Mouse (Mus musculus): ENCODE measurements around the gene Rpp25l. TPM values are rescaled to one million over a fixed set of nuclear protein-coding genes. Genes with fewer than 3 reads are reported as not detected.
"Not testable (repeated sequence)": the region's sequence is repeated elsewhere in the genome, so short reads cannot be mapped to it uniquely, and the experiment has no call there.

Gene Rpp25l
- polyA plus RNA-seq (2015; fragmentation: Nextera tagmentation; extraction: Ambion mirVana): 59.1 and 64.6 TPM in 2 replicates

DNA sequence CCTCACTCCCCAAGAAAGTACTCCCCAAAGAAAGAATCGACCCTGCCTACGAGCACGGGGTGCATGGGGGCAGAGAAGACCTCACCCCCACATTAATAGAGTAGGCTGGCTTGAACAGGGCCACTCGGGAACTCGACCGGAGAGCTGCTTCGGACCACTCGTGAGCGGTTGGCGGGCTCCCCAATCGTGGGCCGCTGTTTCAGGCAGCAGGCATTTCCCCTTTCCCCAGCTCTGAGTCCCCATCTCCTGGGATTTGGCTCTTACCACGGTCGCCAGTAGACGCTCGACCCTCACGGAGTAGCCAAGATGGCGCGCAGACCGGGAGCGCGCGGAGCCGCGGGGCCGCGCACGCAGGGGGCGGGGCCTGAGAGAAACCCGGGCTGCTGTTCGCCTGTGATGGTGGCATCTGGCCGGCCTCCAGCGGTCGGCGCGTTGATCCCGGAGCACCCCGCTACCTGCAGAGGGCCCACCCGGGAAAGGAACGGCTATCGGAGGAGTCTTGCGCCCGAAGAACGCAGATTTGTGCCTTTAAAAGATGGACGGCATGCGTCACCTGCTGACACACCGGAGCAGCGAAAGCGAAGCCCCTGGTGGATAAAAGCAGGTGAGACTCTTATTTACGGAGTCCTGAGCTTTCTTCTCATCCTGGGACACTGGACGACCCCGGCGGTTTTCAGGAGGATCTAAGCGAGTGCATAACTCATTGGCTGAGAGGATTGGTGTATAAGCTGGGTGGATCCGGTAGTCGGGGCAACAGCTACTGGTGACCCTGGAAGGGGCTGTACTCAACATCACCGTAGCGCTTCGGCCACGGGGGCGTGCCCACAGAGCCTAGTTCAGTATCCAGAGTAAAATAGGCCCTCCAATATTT is at the start of gene Rpp25l:
Rpp25l (minus strand) TSS at position 338 of the 871 bp plus-strand sequence.
- H3K9ac ChIP-seq: peak within 1 kb of the TSS; percentile 92
- H3K9me3 ChIP-seq: no peaks in the 10 kb centered on the region
- H3K4me2 ChIP-seq: peak within 1 kb of the TSS; percentile 80
- H3K27ac ChIP-seq: peak within 1 kb of the TSS; percentile 85
- under 1% methylated on average over 61 of the region's 61 CpGs for WGBS
- H3K36me3 ChIP-seq (replicated peaks): peaks cover 17% of the 10 kb centered on the region; the same call in 1 of the 2 replicates
- peak; percentile 61 for ATAC-seq (replicated peaks)
- peaks cover 40% of the 10 kb centered on the region for H3K4me1 ChIP-seq
- H3K4me3 ChIP-seq: peak within 1 kb of the TSS; percentile 88
- no peaks in the 10 kb centered on the region for H3K27me3 ChIP-seq (replicated peaks)

DNA sequence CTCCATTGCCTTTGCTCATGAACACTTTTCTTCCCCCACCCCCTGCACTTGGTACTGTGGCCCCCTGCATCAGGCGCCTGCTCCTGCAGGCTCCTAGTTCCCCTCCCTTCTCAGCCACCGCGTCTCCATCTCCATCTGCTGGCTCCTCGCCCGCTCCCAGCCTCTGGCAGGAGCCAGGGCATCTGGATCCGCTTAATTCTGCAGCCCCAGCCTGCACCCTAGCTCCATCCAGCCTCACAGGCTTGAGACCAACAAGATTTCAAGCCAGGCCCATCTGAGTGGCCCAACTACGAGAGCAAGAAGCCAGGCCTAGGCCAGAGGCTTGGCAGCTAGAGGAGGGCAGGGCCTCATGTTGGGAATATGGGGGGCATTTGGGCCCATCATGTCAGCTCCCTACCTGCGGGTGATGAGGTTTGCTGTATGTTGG is 49.4 kb upstream of the Rpp25l start:
- not testable (repeated sequence) for H3K4me2 ChIP-seq; H3K27me3 ChIP-seq (replicated peaks); H3K4me3 ChIP-seq; ATAC-seq (replicated peaks); H3K9me3 ChIP-seq; H3K9ac ChIP-seq; H3K36me3 ChIP-seq (replicated peaks)
- Histone ChIP-seq H3K4me1 (peaks cover 25% of the 10 kb centered on the region), H3K27ac (peak overlapping the region; percentile 30; the same call in 1 of the 2 replicates)
- WGBS: 39% methylated on average over 8 of the region's 8 CpGs

DNA sequence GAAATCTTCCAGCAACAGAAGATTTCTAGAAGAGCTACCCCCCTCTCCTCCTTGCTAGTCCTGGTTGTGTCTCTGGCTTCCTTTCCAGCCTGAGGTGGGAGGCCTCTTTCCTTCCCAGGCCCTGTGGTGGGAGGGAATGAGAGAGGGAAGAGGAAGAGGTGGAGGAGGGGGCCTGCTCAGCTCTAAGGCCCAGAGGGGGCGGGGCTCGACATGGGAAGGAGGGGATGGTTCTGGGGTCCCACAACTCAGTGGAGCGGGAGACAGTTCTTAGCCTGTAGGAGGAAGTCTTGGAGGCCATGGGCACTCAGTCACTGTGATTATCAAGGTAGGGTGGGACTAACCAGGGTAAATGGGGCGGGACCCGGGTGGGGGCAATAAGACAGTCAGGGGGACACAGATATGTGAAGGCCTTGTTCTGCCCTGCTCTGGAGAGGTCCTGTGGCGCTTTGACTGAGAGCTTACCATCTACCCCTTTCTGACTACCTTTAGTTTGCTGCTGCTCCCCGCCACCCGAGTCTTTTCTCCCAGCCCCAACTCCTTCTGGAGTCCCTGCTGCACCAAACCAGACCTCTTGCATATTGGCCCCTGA is 48.9 kb upstream of the Rpp25l start:
- Histone ChIP-seq H3K4me1 (peaks cover 25% of the 10 kb centered on the region), H3K9me3 (no peaks in the 10 kb centered on the region), H3K4me3 (no peak overlapping the region), H3K9ac (no peak overlapping the region; the same call in 1 of the 2 replicates), H3K27me3 (replicated peaks) (no peaks in the 10 kb centered on the region), H3K36me3 (replicated peaks) (no peaks in the 10 kb centered on the region), H3K4me2 (no peak overlapping the region), H3K27ac (peak overlapping the region; percentile 30; the same call in 1 of the 2 replicates)
- WGBS: 38% methylated on average over 8 of the region's 8 CpGs
- ATAC-seq (replicated peaks): peak; percentile 35; the same call in 1 of the 2 replicates

DNA sequence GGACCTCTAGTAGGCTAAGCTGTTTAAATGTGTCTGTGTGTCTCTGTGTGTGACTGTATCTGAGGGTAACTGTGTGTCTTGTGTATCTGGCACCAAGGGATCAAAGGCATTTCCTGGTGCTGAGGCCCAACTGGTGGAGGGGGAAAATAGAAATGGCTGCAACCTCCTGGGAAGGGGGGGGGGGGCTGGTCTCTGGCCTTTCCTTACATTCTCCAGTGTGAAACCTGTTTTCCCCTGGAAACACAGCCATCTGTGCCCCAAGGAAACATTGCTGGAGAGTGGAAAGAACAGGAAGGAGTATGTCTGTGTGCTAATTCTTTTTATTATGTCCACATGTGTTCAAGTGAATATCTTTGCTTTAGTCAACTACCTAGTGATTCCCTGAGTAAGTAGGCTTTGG is 48.3 kb upstream of the Rpp25l start:
- H3K4me2 ChIP-seq: no peak overlapping the region
- H3K4me1 ChIP-seq: peaks cover 25% of the 10 kb centered on the region
- no peak overlapping the region for H3K4me3 ChIP-seq
- no peaks in the 10 kb centered on the region for H3K36me3 ChIP-seq (replicated peaks)
- H3K9me3 ChIP-seq: no peaks in the 10 kb centered on the region
- ATAC-seq (replicated peaks): no peak
- H3K9ac ChIP-seq: no peak overlapping the region
- H3K27ac ChIP-seq: peak overlapping the region; percentile 30; the same call in 1 of the 2 replicates
- H3K27me3 ChIP-seq (replicated peaks): no peaks in the 10 kb centered on the region

DNA sequence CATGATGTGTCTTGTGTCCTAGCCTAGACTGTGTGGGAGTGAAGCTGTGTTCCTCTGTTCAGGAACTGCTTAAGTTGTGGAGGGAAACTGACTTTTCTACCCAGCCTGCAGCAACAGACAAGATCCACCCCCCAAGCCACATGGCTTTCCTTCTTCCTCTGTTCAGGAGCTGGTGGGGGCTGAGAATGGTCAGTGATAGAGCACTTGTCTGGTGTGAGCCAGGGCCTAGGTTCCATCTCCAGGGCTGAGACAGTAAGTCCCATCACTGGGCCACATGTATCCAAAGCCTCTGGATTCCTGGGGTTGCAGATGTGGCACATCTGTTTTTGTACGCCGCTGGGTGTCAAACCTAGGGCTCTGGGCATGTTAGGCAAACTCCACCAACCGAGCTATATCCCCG is 47.6 kb upstream of the Rpp25l start:
- ATAC-seq (replicated peaks): no peak
- peaks cover 31% of the 10 kb centered on the region for H3K4me1 ChIP-seq
- H3K4me2 ChIP-seq: peak overlapping the region; percentile 56
- H3K27me3 ChIP-seq (replicated peaks): no peaks in the 10 kb centered on the region
- peak overlapping the region; percentile 30; the same call in 1 of the 2 replicates for H3K27ac ChIP-seq
- peak overlapping the region; percentile 48; the same call in 1 of the 2 replicates for H3K9ac ChIP-seq
- peak overlapping the region; percentile 36 for H3K4me3 ChIP-seq
- no peaks in the 10 kb centered on the region for H3K36me3 ChIP-seq (replicated peaks)
- 89% methylated on average over 4 of the region's 4 CpGs for WGBS
- no peaks in the 10 kb centered on the region for H3K9me3 ChIP-seq

DNA sequence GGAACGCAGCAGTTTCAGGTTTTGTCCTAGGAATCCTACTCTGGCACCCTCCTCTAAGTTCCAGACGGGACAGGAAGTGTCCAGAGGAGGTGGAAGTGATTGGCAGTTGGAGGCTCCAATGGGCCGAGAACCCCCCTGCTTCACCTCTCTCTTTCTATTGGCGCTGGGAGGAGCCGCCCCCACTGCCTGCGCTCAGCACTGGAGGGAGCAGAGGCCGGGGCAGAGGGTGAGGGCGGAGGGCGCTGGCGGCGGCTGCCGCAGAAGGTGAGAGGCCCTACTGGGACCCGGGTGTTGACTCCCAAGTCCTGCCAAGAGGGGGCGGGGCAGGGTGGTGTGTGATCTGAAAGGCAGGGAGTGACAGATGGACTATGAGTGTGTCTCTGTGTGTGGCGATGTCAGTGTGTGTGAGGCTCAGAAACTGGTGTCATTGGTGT is 47.0 kb upstream of the Rpp25l start:
- Histone ChIP-seq H3K4me1 (peaks cover 31% of the 10 kb centered on the region), H3K4me3 (peak overlapping the region; percentile 36), H3K9me3 (no peaks in the 10 kb centered on the region), H3K36me3 (replicated peaks) (no peaks in the 10 kb centered on the region), H3K4me2 (peak overlapping the region; percentile 56), H3K9ac (peak overlapping the region; percentile 48), H3K27me3 (replicated peaks) (no peaks in the 10 kb centered on the region), H3K27ac (peak overlapping the region; percentile 30; the same call in 1 of the 2 replicates)
- under 1% methylated on average over 15 of the region's 15 CpGs for WGBS
- ATAC-seq (replicated peaks): peak; percentile 64

DNA sequence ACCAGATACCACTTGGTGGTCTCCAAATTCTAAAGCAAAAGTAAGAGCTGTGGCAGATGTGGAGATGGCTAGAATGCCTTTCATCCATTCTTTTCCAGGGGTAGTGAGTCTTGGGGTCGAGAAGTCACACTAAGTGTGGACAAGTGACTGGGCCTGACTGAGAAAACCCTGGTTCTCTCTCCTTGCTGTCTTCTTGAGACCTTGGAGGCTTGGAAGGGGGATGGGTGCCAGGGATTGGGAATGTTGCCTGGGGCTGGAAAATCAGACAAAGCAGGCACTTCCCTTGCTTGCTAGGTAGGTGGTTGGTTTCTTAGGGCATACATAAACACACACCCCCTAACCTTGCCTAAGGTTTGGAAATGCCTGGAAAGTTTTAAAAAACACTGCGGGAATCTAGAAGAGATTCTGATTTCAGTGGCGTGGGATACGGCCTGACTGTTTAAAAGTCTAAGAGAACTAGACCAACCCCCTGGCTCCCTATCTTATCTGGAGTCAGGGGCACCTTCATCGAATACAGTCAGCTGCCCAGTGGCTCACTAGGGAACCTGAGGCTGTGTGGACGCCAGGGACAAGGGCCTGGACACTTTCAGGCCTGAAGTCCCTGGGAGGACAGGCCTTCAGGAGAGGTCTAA is 46.4 kb upstream of the Rpp25l start:
- Histone ChIP-seq H3K4me1 (peaks cover 35% of the 10 kb centered on the region), H3K9ac (peak overlapping the region; percentile 48; the same call in 1 of the 2 replicates), H3K36me3 (replicated peaks) (no peaks in the 10 kb centered on the region), H3K4me2 (peak overlapping the region; percentile 56), H3K27me3 (replicated peaks) (no peaks in the 10 kb centered on the region), H3K4me3 (peak overlapping the region; percentile 36; the same call in 1 of the 2 replicates), H3K27ac (no peak overlapping the region), H3K9me3 (no peaks in the 10 kb centered on the region)
- ATAC-seq (replicated peaks): no peak
- 41% methylated on average over 6 of the region's 6 CpGs for WGBS

DNA sequence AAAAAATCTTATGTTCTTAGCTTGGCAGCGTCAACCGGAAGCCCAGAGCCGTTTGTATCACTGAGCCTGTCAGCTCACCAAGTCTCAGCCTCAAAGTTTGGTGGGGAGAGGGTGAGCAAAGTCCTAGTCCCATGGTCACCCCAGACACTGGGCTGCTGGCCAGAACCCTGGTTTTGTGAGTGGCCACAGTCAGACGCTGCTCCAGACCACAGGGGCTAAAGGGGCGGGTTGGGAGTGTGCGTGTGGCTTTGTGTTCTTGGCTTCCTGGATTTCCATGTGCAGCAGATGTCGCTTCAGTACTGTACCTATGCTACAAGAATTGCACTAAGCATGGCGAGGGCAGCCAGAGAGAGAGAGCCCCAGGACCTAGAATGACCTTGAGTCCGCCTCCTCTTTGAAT is 45.9 kb upstream of the Rpp25l start:
- H3K4me2 ChIP-seq: no peak overlapping the region
- peaks cover 37% of the 10 kb centered on the region for H3K4me1 ChIP-seq
- no peaks in the 10 kb centered on the region for H3K36me3 ChIP-seq (replicated peaks)
- H3K9ac ChIP-seq: no peak overlapping the region
- no peaks in the 10 kb centered on the region for H3K27me3 ChIP-seq (replicated peaks)
- H3K9me3 ChIP-seq: no peaks in the 10 kb centered on the region
- 87% methylated on average over 9 of the region's 9 CpGs for WGBS
- no peak for ATAC-seq (replicated peaks)
- H3K27ac ChIP-seq: no peak overlapping the region
- H3K4me3 ChIP-seq: no peak overlapping the region

DNA sequence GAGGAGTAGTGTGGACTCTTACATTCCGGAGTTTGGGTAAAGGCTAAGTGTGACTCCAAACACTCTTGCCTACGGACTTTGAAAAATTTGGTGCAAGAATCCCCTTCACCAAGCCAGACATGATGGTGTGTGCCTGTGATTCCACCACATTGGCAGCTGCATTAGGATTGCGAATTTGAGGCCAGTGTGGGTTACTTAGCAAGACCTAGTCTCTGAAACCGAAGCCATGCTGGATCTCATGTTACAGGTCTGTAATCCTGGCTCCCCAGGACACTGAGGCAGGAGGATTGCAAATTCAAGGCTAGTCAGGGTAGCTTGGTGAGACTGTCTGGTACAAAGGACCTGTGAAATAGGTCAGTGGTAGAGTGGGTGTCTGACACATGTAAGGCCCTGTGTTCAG is 45.4 kb upstream of the Rpp25l start:
- peaks cover 37% of the 10 kb centered on the region for H3K4me1 ChIP-seq
- H3K27me3 ChIP-seq (replicated peaks): no peaks in the 10 kb centered on the region
- ATAC-seq (replicated peaks): no peak
- H3K36me3 ChIP-seq (replicated peaks): no peaks in the 10 kb centered on the region
- no peak overlapping the region for H3K4me3 ChIP-seq
- no peak overlapping the region for H3K4me2 ChIP-seq
- no peak overlapping the region for H3K27ac ChIP-seq
- 90% methylated on average over 4 of the region's 4 CpGs for WGBS
- no peaks in the 10 kb centered on the region for H3K9me3 ChIP-seq
- H3K9ac ChIP-seq: no peak overlapping the region

DNA sequence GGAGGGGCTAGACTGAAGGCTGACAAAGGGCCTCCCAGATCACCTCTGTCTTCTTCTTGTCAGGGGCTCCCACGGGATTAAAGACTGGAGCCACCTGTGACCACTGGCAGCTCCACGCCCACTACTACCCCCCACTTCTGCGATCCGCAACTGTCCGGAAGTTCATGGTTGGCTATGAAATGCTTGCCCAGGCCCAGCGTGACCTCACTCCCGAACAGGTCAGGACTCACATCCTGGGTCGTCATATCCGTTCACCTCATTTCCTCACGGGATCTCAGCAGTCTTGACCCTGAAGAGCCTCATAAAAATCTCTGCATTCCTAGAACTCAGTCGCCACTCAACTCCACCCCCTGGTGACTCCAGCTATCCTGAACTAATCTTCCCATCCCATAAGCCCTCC is 44.7 kb upstream of the Rpp25l start:
- no peak overlapping the region for H3K9ac ChIP-seq
- no peak overlapping the region for H3K4me2 ChIP-seq
- 85% methylated on average over 11 of the region's 11 CpGs for WGBS
- H3K4me1 ChIP-seq: peaks cover 37% of the 10 kb centered on the region
- H3K27me3 ChIP-seq (replicated peaks): no peaks in the 10 kb centered on the region
- ATAC-seq (replicated peaks): no peak
- H3K9me3 ChIP-seq: no peaks in the 10 kb centered on the region
- H3K27ac ChIP-seq: no peak overlapping the region
- H3K4me3 ChIP-seq: no peak overlapping the region
- no peaks in the 10 kb centered on the region for H3K36me3 ChIP-seq (replicated peaks)

DNA sequence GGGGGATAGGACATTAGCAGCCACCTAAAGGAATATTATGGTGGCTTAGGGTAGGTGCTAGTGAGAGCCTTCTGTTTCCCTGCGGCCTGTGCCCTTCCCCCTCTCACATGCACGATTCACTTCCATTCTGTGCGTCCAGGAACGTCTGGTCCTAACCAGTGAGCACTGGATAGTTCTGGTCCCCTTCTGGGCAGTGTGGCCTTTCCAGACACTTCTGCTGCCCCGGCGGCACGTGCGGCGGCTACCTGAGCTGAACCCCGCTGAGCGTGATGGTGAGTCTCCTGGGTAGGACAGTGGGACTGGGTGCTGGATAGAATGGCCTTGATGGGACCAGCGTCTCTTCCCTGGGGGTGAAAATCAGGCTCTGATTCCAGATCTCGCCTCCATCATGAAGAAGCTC is 44.0 kb upstream of the Rpp25l start:
- Histone ChIP-seq H3K4me3 (no peak overlapping the region), H3K4me2 (no peak overlapping the region), H3K4me1 (peaks cover 32% of the 10 kb centered on the region), H3K9ac (no peak overlapping the region), H3K27me3 (replicated peaks) (no peaks in the 10 kb centered on the region), H3K9me3 (no peaks in the 10 kb centered on the region), H3K27ac (no peak overlapping the region), H3K36me3 (replicated peaks) (no peaks in the 10 kb centered on the region)
- WGBS: 94% methylated on average over 13 of the region's 13 CpGs
- no peak for ATAC-seq (replicated peaks)

DNA sequence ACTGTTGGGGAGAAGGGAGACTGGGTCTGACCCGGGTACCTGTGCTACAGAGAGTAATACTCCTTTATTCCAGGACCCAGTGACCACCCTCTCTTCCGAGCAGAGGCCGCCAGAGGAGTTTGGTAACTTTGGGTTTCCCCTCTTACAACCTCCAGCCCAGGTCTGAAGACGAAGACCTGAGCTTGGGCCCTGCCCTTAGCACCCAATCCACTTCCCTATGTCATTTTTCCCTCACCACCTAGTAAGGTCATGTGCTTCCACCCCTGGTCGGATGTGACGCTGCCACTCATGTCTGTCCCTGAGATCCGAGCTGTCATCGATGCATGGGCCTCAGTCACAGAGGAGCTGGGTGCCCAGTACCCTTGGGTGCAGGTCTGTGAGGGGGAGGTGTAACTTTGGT is 43.1 kb upstream of the Rpp25l start:
- H3K4me1 ChIP-seq: peaks cover 24% of the 10 kb centered on the region
- peak overlapping the region; percentile 66 for H3K9ac ChIP-seq
- WGBS: 78% methylated on average over 8 of the region's 8 CpGs
- no peak overlapping the region for H3K27ac ChIP-seq
- peak overlapping the region; percentile 59 for H3K4me3 ChIP-seq
- no peaks in the 10 kb centered on the region for H3K36me3 ChIP-seq (replicated peaks)
- peak; percentile 4; the same call in 1 of the 2 replicates for ATAC-seq (replicated peaks)
- no peaks in the 10 kb centered on the region for H3K9me3 ChIP-seq
- H3K4me2 ChIP-seq: peak overlapping the region; percentile 80
- peaks cover 3% of the 10 kb centered on the region; the same call in 1 of the 2 replicates for H3K27me3 ChIP-seq (replicated peaks)

All from midbrain, embryonic 15.5 days (tissue).